Mouse (Mus musculus) ovary, postnatal 14 days (tissue): ENCODE results near the gene Prss43.
A peak's percentile ranks its signal among the peaks of the same experiment; 100 is the strongest.

Experiments
- DNase-seq: peaks from one replicate; pipeline ENCODE4 v3.0.0; 2022; ENCODE audit warnings: low spot score

Gene Prss43

GRCm38 (mm10) chr9:110841438-110841837 is 14.9 kb downstream of the Prss43 start:
- DNase-seq, result no peak

- no peak for DNase-seq
Measured at GRCm38 (mm10) chr9:110844206-110844605, 17.7 kb downstream of the Prss43 start, which contains the start of gene Prss46. Gene Prss46 (plus strand): TSS chr9:110844506.

- DNase-seq, result no peak
Measured at GRCm38 (mm10) chr9:110849162-110849561, 22.7 kb downstream of the Prss43 start.

GRCm38 (mm10) chr9:110855903-110856302 is 29.4 kb downstream of the Prss43 start:
- no peak for DNase-seq

GRCm38 (mm10) chr9:110856920-110857319 is 30.4 kb downstream of the Prss43 start:
- DNase-seq, result no peak

GRCm38 (mm10) chr9:110857781-110858472 is 31.4 kb downstream of the Prss43 start, which contains the start of gene Prss50:
Gene Prss50 (plus strand): TSS chr9:110857967.
- DNase-seq, result no peak

GRCm38 (mm10) chr9:110858523-110858922 is 32.0 kb downstream of the Prss43 start:
- DNase-seq, result no peak

GRCm38 (mm10) chr9:110858967-110859596 is 32.6 kb downstream of the Prss43 start:
- DNase-seq, result no peak

- DNase-seq, result peak; percentile 37
Measured at GRCm38 (mm10) chr9:110871030-110871429, 44.5 kb downstream of the Prss43 start.

- no peak for DNase-seq
Measured at GRCm38 (mm10) chr9:110873681-110874659, 47.5 kb downstream of the Prss43 start.

GRCm38 (mm10) chr9:110874660-110875191 is 48.2 kb downstream of the Prss43 start:
- DNase-seq, result no peak

GRCm38 (mm10) chr9:110875288-110875695 is 48.8 kb downstream of the Prss43 start:
- DNase-seq, result no peak

- DNase-seq, result no peak
Measured at GRCm38 (mm10) chr9:110877353-110877752, 50.9 kb downstream of the Prss43 start.

GRCm38 (mm10) chr9:110877888-110878287 is 51.4 kb downstream of the Prss43 start:
- peak; percentile 37 for DNase-seq

- peak; percentile 30 for DNase-seq
Measured at GRCm38 (mm10) chr9:110879191-110879920, 52.9 kb downstream of the Prss43 start, which contains the start of gene Als2cl. Gene Als2cl (plus strand): TSS chr9:110879870.

- DNase-seq, result peak; percentile 64
Measured at GRCm38 (mm10) chr9:110879998-110880561, 53.6 kb downstream of the Prss43 start, which contains the start of gene Tmie. Gene Tmie (minus strand): TSS chr9:110880113.

GRCm38 (mm10) chr9:110880772-110881171 is 54.3 kb downstream of the Prss43 start:
- peak; percentile 22 for DNase-seq
